Mouse (Mus musculus): ENCODE data around the gene 2010111I01Rik. TPM values are rescaled to one million over a fixed set of nuclear protein-coding genes. Genes with fewer than 3 reads are reported as not detected.
"Not testable (repeated sequence)": the region's sequence is repeated elsewhere in the genome, so short reads cannot be mapped to it uniquely, and the experiment has no call there.

The 2010111I01Rik gene
- total RNA-seq, 2 experiments from 2014 or later = 127 to 139 TPM

DNA sequence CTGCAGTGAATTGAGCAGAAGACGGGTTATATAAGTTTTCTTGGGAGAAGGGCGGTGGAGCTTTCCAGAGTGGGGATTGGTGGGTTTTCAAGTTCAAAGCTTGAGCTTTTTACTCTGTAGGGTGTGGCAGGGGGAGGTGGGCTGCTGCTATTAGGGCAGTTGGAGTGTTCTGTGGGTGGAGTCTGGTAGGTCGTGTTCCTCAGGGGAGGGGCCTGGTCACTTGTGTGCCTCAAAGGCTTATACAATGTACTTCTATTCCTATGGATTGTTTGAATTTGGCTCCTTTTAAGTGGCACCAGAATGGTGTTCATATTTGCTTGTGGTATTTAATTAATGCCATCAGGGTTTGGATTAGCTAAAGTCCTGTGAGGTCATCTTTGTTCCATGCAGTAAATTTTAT, 12.6 kb upstream of the 2010111I01Rik start:
- no peak for DNase-seq (ENCODE audit: low spot score in 2 of 2)

DNA sequence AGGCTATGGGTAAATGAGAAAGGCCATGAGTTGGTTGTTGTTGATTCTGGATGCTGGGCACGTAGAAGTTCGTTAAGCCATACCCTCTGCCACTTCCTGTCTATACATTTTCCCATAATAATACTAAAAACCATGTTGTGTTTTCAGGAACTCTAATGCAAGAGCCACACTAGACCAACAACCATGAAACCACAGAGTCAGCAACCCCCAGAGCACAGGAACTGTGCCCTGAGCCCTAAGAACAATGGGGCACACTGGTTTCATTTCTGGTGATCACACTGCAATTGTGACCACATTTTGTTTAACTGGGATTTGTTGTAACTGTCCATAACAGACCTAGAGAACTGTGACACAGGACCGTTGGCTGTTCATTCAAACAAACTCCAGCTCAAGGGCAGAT, 12.1 kb upstream of the 2010111I01Rik start:
- DNase-seq (ENCODE audit: low spot score in 2 of 2) = no peak

DNA sequence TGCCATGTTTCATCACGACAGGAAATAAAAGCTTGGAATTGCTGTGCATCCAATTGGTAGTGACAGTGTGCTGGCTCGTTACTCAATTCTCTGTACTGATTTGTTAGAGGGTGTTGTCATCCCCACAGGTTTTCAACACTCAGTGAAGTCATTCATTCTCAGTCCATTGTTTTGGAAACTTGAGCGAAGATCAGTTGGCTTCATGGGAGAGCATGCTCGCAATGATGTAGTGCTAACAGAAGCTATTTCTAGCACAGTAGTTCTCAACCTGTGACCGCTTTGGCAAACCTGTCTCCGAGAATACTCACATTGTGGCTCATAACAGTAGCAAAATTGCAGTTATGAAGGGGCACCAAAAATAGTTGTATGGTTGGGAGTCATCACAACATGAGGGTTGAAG, 8.7 kb upstream of the 2010111I01Rik start:
- DNase-seq (ENCODE audit: low spot score in 2 of 2) = no peak

DNA sequence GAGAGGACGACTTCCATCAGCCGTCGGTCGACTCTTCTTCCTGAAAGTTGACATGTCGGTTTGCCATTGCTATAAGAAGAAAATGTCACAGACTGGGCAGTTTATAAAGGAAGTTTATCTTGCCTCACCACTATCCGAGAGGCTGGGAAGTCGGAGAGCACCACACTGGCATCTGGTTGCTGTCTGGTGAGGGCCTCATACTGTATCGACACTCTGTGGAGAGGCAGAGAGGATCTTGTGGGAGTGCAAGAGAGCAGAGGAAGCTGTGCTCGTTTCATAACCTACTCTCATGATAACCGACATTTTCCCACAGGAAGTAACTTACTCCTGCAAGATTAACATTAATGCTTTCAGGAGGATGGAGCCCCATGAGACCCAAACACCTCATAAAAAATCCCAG, 7.9 kb upstream of the 2010111I01Rik start:
- DNase-seq (ENCODE audit: low spot score in 2 of 2) = no peak

DNA sequence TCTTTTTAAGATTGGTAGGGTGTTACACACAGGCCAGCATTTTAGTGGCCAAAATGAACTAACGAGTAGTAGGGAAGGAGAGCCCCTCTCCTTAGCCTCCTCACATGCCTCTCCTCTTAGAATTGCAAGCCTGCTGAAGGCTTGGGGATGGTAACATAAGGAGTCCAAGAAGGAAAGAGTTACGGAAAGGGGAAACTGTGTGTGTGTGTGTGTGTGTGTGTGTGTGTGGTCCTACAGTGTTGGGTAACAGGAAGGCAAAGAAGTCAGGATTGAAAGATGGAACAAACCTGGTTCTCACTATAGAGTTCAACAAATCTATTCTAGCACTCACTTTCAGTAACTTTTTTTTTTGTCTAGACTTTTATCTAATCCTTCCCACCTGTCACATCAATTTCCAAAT, 1.3 kb upstream of the 2010111I01Rik start:
- DNase-seq (ENCODE audit: low spot score in 2 of 2) = no peak

DNA sequence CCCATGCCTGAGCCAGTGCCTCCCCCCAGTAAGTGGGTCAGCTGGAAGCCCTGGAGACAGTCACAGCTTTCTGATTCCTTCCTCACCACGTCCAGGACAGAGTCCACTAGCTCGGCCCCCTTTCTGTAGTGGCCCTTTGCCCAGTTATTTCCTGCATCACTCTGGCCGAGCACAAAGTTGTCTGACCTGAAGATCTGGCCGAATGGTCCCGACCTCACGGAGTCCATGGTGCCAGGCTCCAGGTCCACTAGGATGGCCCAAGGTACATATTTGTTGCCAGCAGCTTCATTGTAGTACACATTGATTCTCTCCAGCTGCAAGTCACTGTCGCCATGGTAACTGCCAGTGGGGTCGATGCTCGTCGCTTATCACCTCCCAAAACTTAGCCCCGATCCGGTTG, 3.5 kb downstream of the 2010111I01Rik start:
- DNase-seq (ENCODE audit: low spot score in 2 of 2) = no peak

DNA sequence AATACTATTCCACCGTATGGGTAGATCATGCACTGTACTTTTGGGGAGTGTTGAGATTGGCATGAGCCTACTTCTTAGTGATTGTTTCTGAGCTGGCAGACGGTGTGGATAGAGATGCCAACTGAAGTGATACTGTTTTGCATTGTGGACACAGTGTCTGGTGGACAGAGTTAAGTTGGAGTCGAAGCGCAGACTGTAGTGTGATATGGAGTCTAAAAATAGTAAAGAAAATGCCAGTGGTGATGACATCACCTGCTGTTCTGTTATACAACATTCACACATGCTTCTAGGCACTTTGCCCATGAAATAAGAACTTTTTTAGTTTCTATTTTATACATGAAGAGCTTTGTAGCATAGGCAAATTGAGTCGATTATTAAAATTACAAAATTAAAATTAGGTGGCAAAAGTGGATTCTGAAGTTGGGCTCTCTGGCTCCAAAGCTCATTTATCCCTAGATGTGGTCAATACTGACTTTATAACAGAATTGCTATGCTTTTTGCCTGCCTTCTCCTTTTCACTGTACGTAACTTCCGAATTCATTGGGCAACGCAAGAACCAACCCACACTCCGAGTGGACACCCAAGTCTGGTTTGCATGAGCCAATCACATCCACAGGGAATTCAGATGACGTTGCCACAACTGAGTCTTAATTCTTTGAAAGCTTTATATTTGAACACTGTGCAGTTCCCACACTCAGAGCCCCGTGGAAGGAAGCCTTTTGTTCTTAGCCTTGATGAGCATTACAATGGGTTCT, 6.0 kb downstream of the 2010111I01Rik start:
- no peak for DNase-seq (ENCODE audit: low spot score in 2 of 2)

DNA sequence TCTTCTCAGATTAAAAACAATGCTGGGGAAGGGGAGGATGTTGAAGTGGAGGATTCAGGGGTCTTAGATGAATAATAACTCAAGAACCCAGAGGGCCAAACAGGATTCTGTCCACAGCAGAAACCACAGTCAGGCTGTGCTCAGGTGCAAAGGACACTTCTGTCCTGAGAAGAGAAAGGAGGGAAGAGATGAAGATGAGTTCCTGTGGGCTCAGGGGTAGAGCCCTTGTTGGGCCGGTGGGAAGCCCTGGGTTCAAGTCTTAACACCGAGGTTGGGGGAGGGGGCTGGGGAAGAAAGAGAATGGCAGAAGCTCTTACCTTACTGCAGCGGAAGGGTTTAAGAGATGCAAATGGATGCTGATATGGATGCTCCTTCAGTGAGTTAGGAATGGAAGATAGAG, 7.7 kb downstream of the 2010111I01Rik start:
- DNase-seq (ENCODE audit: low spot score in 2 of 2) = no peak

DNA sequence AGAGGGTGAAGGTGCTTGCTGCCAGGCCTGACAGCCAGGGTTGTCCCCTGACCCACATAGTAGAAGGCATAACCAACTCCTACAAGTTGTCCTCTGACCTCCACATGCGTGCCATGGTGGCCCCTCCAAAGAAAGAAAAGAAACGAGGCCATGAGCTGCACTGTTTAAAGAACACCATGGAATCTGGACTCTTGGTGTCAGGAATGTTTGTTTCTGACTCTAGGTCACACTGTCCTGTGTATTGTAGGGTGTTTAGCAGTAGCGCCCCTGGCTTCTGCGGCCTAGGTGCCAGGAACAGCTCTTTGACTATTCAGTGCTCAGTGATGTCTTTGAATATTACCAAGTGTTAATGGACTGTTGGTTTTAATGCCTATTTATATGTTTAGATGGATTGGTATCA, 8.4 kb downstream of the 2010111I01Rik start:
- no peak for DNase-seq (ENCODE audit: low spot score in 2 of 2)

DNA sequence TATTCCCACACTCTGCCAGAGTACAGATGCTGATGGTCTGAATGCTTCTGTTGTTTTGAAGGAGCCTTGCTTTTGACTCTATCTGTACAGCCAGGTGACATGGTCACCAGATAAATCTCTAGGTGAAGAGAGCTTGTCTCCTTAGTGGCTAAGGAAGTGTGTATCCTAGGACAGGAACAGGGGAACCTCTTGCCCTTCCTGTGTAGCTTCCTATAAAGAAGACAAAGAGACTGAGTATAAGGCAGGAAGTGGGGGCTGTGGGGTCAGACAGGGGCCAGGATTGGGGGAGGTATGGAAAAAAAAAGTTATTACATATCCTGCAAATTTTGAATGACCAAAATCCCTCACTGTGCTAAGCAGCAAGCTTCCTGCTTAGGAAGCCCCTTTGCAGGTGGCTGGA, 13.4 kb downstream of the 2010111I01Rik start:
- DNase-seq (ENCODE audit: low spot score in 2 of 2) = no peak

DNA sequence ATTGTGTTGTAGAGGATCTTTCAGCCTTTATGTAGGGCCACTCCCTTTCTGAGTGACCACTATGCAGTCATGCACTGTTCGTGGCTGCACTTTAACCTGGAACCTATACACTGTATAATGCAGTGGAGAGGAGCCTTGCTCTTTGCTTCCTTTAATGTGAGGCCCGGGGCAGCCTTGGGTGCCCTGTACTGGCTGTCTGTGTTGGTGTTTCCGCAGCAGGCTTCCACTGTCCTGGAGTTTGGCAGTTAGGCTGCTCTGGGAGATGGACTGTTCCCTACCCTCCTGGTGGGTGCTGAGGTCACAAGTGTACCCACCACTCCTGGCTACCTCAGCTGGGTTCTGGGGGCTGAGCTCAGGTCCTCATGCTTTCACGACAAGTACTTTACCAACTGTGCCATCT, 14.1 kb downstream of the 2010111I01Rik start:
- no peak for DNase-seq (ENCODE audit: low spot score in 2 of 2)

DNA sequence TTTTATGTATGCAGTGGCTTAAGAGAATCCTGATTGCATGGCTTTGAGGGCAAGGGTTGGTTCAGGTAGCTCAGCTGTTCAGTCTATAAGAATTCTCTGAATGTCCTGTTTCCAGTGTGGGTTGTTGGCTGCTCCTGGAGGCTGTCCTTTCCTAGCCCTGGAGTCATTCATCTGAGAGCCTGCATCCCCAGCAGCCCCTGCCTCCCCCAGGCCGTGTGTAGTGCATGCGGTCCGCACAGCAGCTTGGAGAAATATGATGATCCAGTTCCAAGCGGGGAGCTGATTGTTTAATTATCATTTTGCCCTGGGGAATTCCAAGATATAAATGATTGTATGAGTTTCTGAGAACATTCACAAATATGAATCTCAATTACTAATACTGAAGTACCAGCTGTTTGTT, 14.5 kb downstream of the 2010111I01Rik start:
- no peak for DNase-seq (ENCODE audit: low spot score in 2 of 2)

DNA sequence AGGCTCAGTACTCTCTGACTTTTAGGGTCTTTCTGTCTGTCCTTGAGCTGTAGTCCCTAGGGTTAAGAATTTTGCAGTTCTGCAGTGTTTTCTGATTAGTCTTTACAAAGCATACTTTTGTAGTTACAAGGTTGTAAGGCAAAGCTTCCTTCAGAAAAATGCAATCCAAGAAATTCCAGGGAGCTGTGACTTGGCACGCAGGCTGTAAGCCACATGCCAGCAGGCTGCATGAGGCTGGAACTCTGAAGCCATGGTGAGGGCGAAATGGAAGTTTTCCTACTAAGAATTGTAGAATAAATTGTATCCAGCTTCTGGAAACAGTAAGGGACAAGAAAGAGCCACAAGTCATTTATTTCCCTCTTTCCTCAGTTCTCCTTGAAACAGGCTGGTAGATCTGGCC, 15.4 kb downstream of the 2010111I01Rik start:
- no peak for DNase-seq (ENCODE audit: low spot score in 2 of 2)

DNA sequence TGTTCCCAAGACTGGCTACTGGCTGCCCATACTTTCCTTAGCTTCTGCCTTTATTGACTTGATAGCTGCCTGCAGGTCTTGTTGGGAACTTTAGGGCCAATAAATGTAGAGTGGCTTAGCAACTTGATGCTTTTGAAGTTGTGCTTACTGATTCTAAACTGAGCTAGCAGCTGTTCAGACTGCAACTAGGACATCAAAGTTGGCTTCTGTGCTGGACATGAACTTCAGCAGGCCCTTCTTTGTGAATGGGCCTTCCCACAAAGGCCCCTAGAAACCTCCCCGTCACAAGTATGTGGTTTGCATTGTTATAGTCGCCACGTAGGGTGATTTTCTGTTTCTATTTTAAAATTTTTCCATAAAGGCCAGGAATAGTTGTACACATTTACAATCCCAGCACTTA, 19.8 kb downstream of the 2010111I01Rik start:
- DNase-seq (ENCODE audit: low spot score in 2 of 2) = no peak

DNA sequence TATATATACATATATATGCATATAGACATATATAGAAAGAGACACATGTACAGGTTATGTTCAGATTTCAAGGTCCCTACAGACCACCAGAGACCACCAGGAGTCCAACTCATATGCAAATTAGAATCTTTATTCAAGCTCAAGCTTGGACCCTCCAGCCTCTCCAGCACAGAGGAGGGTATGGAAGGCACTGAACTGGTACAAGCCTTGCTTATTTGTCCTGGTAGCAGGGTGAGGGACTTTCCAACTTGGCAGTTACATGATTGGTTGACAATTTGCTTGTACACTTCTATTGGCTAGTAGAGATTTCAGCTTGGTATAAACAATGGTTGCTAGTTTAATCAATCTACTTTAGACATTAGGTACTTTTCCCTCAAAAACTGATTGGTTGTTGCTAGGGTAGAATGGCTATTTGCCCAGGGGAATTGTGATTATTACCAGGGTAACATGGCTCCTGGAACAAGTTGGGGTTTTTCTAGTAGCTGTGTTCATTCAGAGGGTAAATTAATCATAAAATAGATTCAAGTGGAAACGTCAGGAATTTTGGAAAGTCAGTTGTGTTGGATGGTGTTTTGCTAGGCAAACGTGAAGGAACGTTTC, 25.3 kb downstream of the 2010111I01Rik start:
- no peak for DNase-seq (ENCODE audit: low spot score in 2 of 2)

DNA sequence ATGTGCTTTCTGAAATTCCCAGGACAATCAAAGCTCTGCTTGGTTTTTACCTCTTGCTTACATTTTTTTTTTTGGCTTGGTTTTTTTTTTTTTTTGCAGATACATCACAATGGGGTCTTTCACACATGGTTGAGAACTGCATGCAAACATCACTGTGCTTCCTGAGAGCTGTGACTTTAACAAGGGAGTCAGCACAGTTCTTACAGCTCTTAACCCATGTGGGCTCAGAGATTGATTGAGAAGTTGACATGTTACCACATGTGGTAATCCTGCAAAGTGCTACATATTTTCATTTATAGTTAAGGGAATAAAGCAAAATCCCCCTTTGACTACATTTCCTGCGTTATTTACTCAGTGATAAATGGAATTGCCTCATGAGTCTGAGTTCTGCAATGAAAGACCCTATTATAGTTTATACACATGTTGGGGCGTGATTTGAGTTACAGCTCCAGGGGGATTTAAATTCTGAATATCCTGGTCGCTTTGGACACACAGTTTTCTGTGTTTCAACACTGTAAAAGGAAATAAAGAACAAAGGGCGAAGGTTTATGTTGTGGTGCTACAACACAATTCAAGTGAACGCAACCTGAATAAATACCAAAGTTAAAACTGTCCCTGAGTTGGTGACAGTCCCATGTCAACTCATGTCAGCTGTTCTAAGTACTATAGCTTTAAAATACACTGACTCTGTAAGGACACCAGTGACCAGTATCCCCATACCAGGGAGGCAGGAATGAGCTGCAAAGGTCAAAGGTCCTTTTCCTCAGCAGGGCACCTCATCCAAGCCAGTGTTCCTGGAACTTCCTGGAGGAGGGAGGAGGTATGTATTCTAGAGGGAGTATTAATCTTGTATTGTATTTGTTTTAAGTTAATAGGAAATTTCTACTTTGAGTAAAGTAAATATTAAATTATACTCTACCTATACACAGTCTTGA, 29.1 kb downstream of the 2010111I01Rik start:
- no peak for DNase-seq (ENCODE audit: low spot score in 2 of 2)

DNA sequence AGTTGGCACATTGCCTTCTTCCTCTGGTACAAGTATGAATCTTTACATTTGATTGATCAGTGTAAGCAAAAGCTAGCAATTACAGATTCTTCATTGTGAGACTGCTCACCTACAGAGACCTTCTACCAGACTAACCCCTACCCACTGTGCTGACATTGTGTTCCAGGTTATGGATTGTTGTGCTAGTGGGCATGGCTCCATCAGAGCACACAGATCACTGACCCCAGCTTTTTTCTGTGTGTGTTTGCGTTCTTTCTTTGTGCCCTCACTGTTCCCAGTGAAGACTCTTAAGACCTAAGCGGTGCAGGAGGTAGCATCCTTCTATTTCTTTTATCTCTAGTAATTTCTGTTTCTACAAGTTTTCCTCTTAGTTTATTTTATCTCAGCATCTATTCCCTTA, 32.1 kb downstream of the 2010111I01Rik start:
- DNase-seq (ENCODE audit: low spot score in 2 of 2) = no peak

DNA sequence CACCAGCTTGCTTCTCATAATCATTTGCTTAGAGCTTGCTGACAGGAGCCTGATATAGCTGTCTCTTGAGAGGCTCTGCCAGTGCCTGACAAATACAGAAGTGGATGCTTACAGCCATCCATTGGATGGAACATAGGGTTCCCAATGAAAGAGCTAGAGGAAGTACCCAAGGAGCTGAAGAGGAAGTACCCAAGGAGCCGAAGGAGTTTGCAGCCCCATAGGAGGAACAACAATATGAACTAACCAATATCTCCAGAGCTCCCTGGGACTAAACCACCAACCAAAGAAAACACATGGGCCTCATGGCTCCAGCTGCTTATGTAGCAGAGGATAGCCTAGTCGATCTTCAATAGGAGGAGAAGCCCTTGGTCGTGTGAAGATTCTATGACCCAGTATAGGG, 42.8 kb downstream of the 2010111I01Rik start:
- not testable (repeated sequence) for DNase-seq (ENCODE audit: low spot score in 2 of 2)

DNA sequence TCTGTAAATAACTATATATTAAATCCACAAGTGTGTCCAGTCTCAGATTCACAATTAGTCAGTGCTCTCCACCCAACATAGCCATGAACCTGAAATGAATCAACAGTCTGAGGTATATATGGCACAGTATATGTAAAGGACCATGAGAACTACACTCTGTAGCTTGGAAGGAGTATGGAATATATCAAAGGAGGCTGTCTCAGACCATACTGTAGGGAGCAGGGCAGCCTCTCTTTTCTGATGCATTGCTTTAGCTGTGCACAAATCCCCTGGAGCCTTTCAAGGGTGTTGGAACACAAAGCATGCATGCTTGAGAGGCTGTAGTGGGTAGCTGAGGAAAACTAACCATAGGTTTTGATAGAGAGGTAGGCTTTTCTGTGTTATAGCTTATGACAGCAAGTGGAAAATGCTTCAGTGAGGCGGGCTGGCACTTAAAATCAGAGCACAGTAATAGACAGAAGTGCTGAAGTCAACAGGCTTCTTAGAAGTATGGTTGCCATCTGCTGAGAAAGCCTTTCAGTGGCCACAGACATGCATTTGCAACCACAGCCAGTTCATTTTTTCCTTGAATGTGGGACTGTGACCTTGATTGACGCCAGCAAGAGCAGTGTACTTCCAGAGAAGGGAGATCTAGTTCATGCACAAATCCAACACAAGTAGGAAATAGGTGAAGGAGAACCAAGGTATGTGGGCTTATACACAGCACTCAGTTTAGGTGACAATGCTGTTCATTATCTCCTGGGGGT, 45.8 kb downstream of the 2010111I01Rik start:
- no peak for DNase-seq (ENCODE audit: low spot score in 2 of 2)

DNA sequence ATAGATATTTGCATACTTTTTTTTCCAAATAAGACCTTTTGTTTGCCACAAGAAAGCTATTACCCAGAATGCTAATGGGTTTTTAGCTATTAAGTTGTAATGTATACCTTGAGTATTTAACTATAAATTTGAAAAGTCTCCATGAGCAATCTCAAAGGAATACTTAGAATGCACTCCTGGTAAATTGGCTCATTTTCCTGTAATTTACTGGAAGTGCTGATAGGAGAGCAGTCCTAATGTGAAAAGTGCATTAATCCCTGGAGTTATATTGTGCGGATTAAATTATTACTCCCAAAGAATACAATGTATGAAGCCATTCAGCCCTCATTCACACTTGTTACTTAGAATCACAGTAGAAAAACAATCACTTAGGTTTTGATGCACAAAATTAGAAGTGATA, 49.7 kb downstream of the 2010111I01Rik start:
- no peak for DNase-seq (ENCODE audit: low spot score in 2 of 2)

DNA sequence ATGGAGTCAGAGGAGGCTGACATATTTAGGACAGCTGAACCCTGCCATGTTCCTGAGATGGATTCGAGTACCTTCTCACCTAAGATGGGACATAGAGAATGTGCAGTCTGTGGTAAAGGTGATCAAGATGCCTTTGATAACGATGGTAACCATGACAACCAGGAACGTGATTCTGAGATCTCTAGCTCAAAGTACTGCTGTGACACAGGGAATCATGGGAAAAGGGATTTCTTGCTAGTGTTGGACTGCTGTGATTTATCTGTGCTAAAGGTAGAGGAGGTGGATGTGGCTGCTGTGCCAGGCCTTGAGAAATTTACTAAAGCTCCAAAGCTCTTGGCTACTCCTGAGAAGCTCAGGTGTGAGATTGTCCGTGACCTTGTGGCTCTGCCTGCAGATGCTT, 50.7 kb downstream of the 2010111I01Rik start:
- DNase-seq (ENCODE audit: low spot score in 2 of 2) = no peak
